In the genomic region with DNA sequence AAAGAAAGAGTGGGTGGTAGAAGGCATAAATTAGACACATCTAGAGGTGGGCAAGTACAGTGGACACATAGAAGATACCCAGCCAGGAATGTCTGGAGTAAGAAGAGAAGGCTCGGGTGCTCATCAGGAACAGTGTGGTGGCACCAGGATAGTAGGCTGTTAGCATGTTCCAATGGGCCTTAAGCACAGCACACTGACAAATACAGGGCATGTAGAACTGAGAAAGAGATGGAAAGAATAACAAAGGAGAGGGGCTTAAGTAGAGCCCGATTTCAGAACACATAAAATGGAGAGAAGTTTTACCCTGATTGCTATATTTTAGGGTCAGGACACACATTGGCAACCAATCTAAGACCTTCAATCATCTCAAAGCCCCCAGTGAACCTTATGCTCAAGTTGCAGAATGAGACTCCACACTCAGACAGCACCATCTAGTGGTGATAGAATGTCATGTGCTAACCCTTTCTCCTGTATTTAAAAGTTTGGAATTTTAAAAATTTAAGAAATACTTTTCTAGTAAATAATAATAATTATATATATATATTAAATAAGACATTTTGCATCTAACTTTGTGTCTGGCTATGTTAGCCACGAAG, we compare ENCODE assay signal across 9 mouse cellular contexts.
DNase-seq lines count a peak whose midpoint lies in the region; TF ChIP-seq lines count a peak whose summit lies in the region.
"Had no signal": no experiment of that assay in that cellular context is flagged by ENCODE, and none has a peak within 500 bp of the region (broad histone marks: within the 10 kb centered on the region; RNA-seq: fewer than 3 reads in every experiment).

No protein-coding gene starts in this region.

- peak; percentile 66; the same call in 1 of the 2 replicates for TF ChIP-seq CTCF in brain, embryonic 14.5 days (IDR thresholded peaks at IDR 0.05; ENCODE audit: borderline replicate concordance, extremely low read depth, insufficient read depth, insufficient read length)

- TF ChIP-seq POLR2A in brain, embryonic 14.5 days (IDR thresholded peaks at IDR 0.05; ENCODE audit: borderline replicate concordance, extremely low read depth, insufficient read depth, insufficient read length, poor library complexity, severe bottlenecking), result no peak

- peak; percentile 5 for DNase-seq in cerebellum, adult 9-10 months
- DNase-seq in cerebellum, postnatal 4 days (ENCODE audit: low spot score in 2 of 2), result no peak
- DNase-seq in layer of hippocampus, postnatal 10 days (ENCODE audit: low spot score in 2 of 2), result peak; percentile 17 to 22
- DNase-seq in layer of hippocampus, adult 11-12 months (ENCODE audit: low spot score), result no peak
- DNase-seq in brain, embryonic 14.5 days (ENCODE audit: low read depth), result peak; percentile 73
- DNase-seq in lung, postnatal 25 days (ENCODE audit: low spot score), result peak; percentile 17
- no peak for DNase-seq in urinary bladder, postnatal 25 days (ENCODE audit: low spot score)
- no peak for DNase-seq in testis, postnatal 14 days (ENCODE audit: low spot score)
- DNase-seq: right cerebral cortex, postnatal 4 days had no signal

Comparison
In these comparisons a context has a peak if more than half of its experiments do, and no peak if none do; other contexts are left out.
1. DNase-seq: peak in cerebellum, adult 9-10 months (single experiment), layer of hippocampus, postnatal 10 days (2 of 2), brain, embryonic 14.5 days (single experiment) and lung, postnatal 25 days (single experiment); none in cerebellum, postnatal 4 days (0 of 2), layer of hippocampus, adult 11-12 months (single experiment), urinary bladder, postnatal 25 days (single experiment) and testis, postnatal 14 days (single experiment).